Mouse (Mus musculus) liver, adult 2 months (tissue): ENCODE results near the gene 9230102O04Rik.

Experiments used
- CTCF ChIP-seq: fragments of 200-500 bp; IDR thresholded peaks from 2 replicates; pipeline ENCODE4 v1.5.1; 2011; ENCODE audit warnings: low read depth, low read length, control low read depth
- POLR2A ChIP-seq: fragments of 200-500 bp; IDR thresholded peaks from 2 replicates; pipeline ENCODE4 v1.6.1; 2011; ENCODE audit warnings: low read length, control low read depth; ENCODE audit not compliant: insufficient read depth; ENCODE audit errors: extremely low read depth

GRCm38 (mm10) chr2:9872682-9873081 lies 16.7 kb downstream of the 9230102O04Rik start:
- TF ChIP-seq CTCF (no peak), POLR2A (no peak)
